Mouse (Mus musculus) lung, embryonic 15.5 days (tissue): ENCODE measurements around the gene Ifi207. TPM values are rescaled to one million over a fixed set of nuclear protein-coding genes. Genes with fewer than 3 reads are reported as not detected.

Source experiments
- polyA plus RNA-seq: library from polyadenylated mRNA; unstranded; fragments of >200 nt; fragmentation: Nextera tagmentation; extraction: Ambion mirVana; gene quantifications from 2 replicates; pipeline ENCODE4 v1.2.1, GENCODE M21; 2015

Ifi207 gene
- polyA plus RNA-seq, 1 experiment from 2014 or later: 0.67 TPM

Other genes starting within 250 kb of the Ifi207 start
- 0.04 TPM in 1 of 2 replicates, not detected in the other for gene Ifi214, start 205.8 kb downstream of the Ifi207 start, polyA plus RNA-seq
- gene Ifi213, start 142.5 kb downstream of the Ifi207 start, polyA plus RNA-seq: 0.06 and 0.10 TPM in 2 replicates
- gene Ifi209, start 110.8 kb downstream of the Ifi207 start, polyA plus RNA-seq: 0.19 and 0.44 TPM in 2 replicates
- gene Ifi208, start 68.1 kb downstream of the Ifi207 start, polyA plus RNA-seq: 0.09 TPM in 1 of 2 replicates, not detected in the other
- gene Ifi204, start 25.2 kb upstream of the Ifi207 start, polyA plus RNA-seq: 1.9 and 2.6 TPM in 2 replicates
- 0.67 and 1.4 TPM in 2 replicates for gene Ifi211, start 171.3 kb upstream of the Ifi207 start, polyA plus RNA-seq
- 1.6 and 3.0 TPM in 2 replicates for gene Mndal, start 200.7 kb upstream of the Ifi207 start, polyA plus RNA-seq
- gene Ifi203, start 200.9 kb upstream of the Ifi207 start, polyA plus RNA-seq: 1.5 and 1.7 TPM in 2 replicates
- not detected in 2 replicates for gene Ifi202b, start 241.0 kb upstream of the Ifi207 start, polyA plus RNA-seq